Mouse (Mus musculus): ENCODE measurements around the gene Psmf1. TPM values are rescaled to one million over a fixed set of nuclear protein-coding genes. Genes with fewer than 3 reads are reported as not detected.
A peak's percentile ranks its signal among the peaks of the same experiment; 100 is the strongest.

Psmf1 gene
- polyA plus RNA-seq, 1 experiment from 2014 or later: 44.3 TPM

DNA sequence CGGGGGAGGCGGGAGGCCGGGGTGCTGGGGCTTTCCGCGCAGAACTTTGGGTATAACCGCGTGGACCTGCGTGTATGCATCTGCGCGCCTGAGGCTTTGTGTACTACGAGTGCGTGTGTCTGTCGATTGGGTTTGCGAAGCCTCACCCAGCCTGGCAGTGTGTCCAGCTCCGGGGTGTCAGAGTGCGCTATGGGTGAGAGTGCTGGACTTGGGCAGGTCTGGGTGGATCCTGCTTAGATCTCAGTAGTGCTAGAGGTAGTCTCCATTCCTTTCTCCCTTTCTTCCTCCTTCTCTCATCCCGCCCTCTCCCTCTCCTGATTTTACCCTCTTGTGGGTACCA, 41.2 kb downstream of the Psmf1 start:
- 2% methylated on average over 16 of the region's 17 CpGs for WGBS (ENCODE audit: insufficient replicate concordance)
- Histone ChIP-seq H3K4me1 (ENCODE audit: control insufficient read depth, low read depth, low read length) (no peaks in the 10 kb centered on the region; the same call in 1 of the 2 replicates), H3K4me2 (ENCODE audit: low read depth, low read length) (peak overlapping the region; percentile 72), H3K9ac (ENCODE audit: low read depth, low read length) (no peak overlapping the region), H3K27me3 (ENCODE audit: control insufficient read depth, insufficient read depth, low read depth, low read length) (peaks cover 47% of the 10 kb centered on the region), H3K9me3 (replicated peaks; ENCODE audit: control insufficient read depth, low read length) (no peaks in the 10 kb centered on the region), H3K4me3 (ENCODE audit: low read depth, low read length) (peak overlapping the region; percentile 48), H3K36me3 (ENCODE audit: control insufficient read depth, insufficient read depth) (no peaks in the 10 kb centered on the region), H3K27ac (ENCODE audit: low read length) (no peak overlapping the region)
- peak; percentile 32 for ATAC-seq (ENCODE audit: low read depth)

DNA sequence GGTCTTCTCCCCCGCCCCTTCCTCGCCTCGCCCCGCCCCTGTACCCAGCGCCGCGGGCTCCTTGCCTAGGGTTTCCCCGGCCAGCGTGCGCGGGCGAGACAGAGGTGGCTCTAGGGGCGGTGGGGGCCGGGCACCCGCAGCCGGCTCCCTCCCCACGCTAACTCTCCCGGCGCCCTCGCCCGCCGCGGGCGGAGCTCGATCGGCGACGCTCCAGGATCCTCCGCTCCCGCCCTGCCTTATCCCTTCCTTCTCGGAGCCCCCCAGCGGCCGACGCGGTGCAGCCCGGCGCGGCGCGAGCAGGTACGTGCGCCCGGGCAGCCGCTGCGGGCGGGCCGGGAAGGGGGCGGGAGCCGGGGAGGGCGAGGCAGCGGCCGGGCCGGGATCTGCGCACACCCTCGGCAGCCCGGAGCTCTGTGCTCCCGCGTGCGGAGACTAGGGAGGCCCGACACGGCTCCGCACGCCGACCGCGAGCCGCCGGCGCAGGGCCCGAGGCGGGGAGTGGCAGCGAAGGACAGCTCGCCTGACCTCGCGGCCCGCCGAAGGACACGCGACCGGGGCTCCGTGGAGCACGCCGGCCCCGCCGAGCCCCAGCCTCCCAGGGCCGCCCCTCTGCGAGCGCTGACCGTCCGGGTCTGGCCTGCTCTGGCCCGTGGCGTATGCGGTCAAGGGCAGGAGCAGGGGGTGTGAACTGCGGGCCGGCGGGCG, 41.7 kb downstream of the Psmf1 start:
- Histone ChIP-seq H3K36me3 (ENCODE audit: control insufficient read depth, insufficient read depth) (no peaks in the 10 kb centered on the region), H3K9me3 (replicated peaks; ENCODE audit: control insufficient read depth, low read length) (no peaks in the 10 kb centered on the region), H3K4me1 (ENCODE audit: control insufficient read depth, low read depth, low read length) (no peaks in the 10 kb centered on the region; the same call in 1 of the 2 replicates), H3K4me2 (ENCODE audit: low read depth, low read length) (peak overlapping the region; percentile 72), H3K27me3 (ENCODE audit: control insufficient read depth, insufficient read depth, low read depth, low read length) (peaks cover 47% of the 10 kb centered on the region), H3K9ac (ENCODE audit: low read depth, low read length) (no peak overlapping the region), H3K27ac (ENCODE audit: low read length) (no peak overlapping the region), H3K4me3 (ENCODE audit: low read depth, low read length) (peak overlapping the region; percentile 48)
- peak; percentile 49 for ATAC-seq (ENCODE audit: low read depth)
- WGBS (ENCODE audit: insufficient replicate concordance): under 1% methylated on average over 71 of the region's 97 CpGs

DNA sequence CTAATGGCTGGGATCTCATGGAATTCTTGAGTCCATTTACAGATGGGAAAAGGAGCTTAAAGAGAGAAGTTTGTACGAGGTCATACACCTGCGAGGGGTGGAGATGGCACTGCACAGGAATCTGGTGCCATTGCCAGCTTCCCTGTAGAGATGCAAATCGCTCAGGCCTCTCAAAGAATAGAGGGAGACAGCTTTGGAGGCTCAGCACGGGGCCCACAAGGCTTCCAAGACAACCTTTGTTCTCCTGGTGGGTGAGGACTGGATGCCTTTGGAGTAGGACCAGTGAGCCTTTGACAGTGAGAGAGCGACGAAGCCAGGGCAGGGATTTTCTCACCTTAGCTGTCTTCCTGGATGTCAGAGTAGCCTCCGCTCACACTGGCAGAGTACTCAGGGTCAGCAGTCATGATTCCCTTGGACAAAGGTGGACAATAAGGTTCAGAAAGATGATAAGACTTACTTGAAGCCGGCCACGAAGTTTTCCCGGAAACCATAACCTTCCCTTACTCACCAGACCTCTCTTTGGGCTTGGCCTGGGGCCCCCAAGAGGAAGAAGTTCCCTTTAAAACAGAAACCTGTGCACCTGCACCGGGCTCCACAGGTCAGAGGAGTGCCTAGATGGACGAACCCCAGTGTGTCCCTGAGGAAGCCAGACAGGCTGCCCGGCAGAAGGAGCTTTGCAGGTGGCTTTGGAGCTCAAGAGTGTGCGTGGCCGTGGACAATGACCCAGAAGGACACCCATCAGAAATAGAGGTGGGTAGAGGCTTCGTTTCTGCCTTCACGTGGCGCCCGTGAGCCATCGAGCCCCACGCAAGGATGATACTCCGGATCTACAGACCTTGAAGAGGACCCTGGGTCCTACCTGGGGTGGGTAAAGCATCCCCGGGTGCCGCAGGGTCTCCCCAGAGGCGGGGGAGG, 42.5 kb downstream of the Psmf1 start, which contains the start of gene Tmem74b:
TSS of gene Tmem74b (plus strand) at position 778 of the 915 bp plus-strand sequence.
- 5% methylated on average over 25 of the region's 25 CpGs for WGBS (ENCODE audit: insufficient replicate concordance)
- Histone ChIP-seq H3K36me3 (ENCODE audit: control insufficient read depth, insufficient read depth) (no peaks in the 10 kb centered on the region), H3K4me1 (ENCODE audit: control insufficient read depth, low read depth, low read length) (no peaks in the 10 kb centered on the region; the same call in 1 of the 2 replicates), H3K9ac (ENCODE audit: low read depth, low read length) (no peak within 1 kb of the TSS), H3K27me3 (ENCODE audit: control insufficient read depth, insufficient read depth, low read depth, low read length) (peaks cover 47% of the 10 kb centered on the region), H3K4me2 (ENCODE audit: low read depth, low read length) (peak within 1 kb of the TSS; percentile 72), H3K9me3 (replicated peaks; ENCODE audit: control insufficient read depth, low read length) (no peaks in the 10 kb centered on the region), H3K4me3 (ENCODE audit: low read depth, low read length) (peak within 1 kb of the TSS; percentile 48), H3K27ac (ENCODE audit: low read length) (no peak within 1 kb of the TSS)
- ATAC-seq (ENCODE audit: low read depth): no peak

DNA sequence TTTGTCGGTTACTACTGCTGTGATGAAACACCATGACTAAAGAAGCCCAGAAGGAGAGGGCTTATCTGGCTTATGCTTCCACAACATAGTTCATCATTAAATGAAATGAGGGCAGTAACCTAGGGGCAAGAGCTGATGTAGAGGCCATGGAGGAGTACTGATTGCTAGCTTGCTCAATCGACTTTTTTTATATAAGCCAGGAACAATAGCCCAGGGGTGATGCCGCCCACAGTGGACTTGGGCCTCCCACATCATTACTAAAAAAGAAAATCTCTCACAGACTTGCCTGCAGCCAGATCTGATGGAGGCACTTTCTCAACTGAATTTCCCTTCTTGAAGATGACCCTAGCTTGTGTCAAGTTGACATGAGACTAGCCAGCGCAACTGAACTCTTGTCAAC, 61.0 kb downstream of the Psmf1 start:
- no peaks in the 10 kb centered on the region for H3K27me3 ChIP-seq (ENCODE audit: control insufficient read depth, insufficient read depth, low read depth, low read length)
- H3K4me3 ChIP-seq (ENCODE audit: low read depth, low read length): no peak overlapping the region
- 64% methylated on average over 4 of the region's 4 CpGs for WGBS (ENCODE audit: insufficient replicate concordance)
- H3K36me3 ChIP-seq (ENCODE audit: control insufficient read depth, insufficient read depth): no peaks in the 10 kb centered on the region
- ATAC-seq (ENCODE audit: low read depth): no peak
- no peaks in the 10 kb centered on the region for H3K9me3 ChIP-seq (replicated peaks; ENCODE audit: control insufficient read depth, low read length)
- H3K4me1 ChIP-seq (ENCODE audit: control insufficient read depth, low read depth, low read length): no peaks in the 10 kb centered on the region
- H3K27ac ChIP-seq (ENCODE audit: low read length): no peak overlapping the region
- H3K9ac ChIP-seq (ENCODE audit: low read depth, low read length): no peak overlapping the region
- no peak overlapping the region for H3K4me2 ChIP-seq (ENCODE audit: low read depth, low read length)

DNA sequence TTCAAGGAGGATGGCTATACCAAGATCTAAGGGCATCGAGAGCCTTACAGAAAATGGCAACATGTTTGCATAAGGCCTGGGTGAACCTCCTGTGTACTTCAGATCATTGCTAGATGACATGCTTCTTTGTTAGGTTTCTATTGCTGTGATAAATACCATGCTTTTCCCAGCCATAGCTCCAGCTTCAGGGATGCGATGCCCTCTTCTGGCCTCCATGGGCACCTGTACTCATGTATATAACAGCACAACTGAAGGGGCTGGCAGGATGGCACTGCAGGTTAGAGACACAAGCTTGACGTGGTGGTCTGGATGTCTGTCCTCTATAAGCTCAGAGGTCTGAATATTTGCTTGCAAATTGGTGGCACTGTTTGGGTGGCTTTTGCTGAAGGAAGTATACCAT, 61.6 kb downstream of the Psmf1 start:
- no peak overlapping the region for H3K9ac ChIP-seq (ENCODE audit: low read depth, low read length)
- 47% methylated on average over 3 of the region's 3 CpGs for WGBS (ENCODE audit: insufficient replicate concordance)
- H3K27me3 ChIP-seq (ENCODE audit: control insufficient read depth, insufficient read depth, low read depth, low read length): no peaks in the 10 kb centered on the region
- no peaks in the 10 kb centered on the region for H3K9me3 ChIP-seq (replicated peaks; ENCODE audit: control insufficient read depth, low read length)
- H3K4me2 ChIP-seq (ENCODE audit: low read depth, low read length): no peak overlapping the region
- no peak overlapping the region for H3K4me3 ChIP-seq (ENCODE audit: low read depth, low read length)
- no peak for ATAC-seq (ENCODE audit: low read depth)
- H3K4me1 ChIP-seq (ENCODE audit: control insufficient read depth, low read depth, low read length): no peaks in the 10 kb centered on the region
- no peaks in the 10 kb centered on the region for H3K36me3 ChIP-seq (ENCODE audit: control insufficient read depth, insufficient read depth)
- no peak overlapping the region for H3K27ac ChIP-seq (ENCODE audit: low read length)

DNA sequence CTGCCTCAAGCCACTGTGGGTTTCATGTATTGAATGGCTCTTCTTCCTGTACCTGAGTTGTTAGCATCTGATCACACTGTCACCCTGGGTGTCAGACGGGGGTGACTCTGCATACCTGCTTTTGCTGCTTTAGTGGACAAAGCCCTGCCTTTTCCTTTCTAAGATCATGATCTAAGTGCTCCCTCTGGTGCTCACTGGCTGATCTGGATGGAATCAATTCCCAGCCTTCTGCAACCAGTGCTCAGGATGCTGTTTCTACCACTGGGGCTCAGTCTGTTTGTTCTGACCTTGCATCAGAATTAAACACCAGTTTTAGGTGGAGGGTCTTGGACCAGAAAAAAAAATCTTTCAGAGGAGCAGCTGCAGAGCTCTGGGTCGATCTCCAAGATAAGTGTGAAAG, 67.8 kb downstream of the Psmf1 start:
- no peak overlapping the region for H3K27ac ChIP-seq (ENCODE audit: low read length)
- no peaks in the 10 kb centered on the region for H3K9me3 ChIP-seq (replicated peaks; ENCODE audit: control insufficient read depth, low read length)
- ATAC-seq (ENCODE audit: low read depth): no peak
- H3K4me3 ChIP-seq (ENCODE audit: low read depth, low read length): no peak overlapping the region
- no peaks in the 10 kb centered on the region for H3K36me3 ChIP-seq (ENCODE audit: control insufficient read depth, insufficient read depth)
- WGBS (ENCODE audit: insufficient replicate concordance): 34% methylated on average over 2 of the region's 2 CpGs
- H3K9ac ChIP-seq (ENCODE audit: low read depth, low read length): no peak overlapping the region
- no peaks in the 10 kb centered on the region for H3K4me1 ChIP-seq (ENCODE audit: control insufficient read depth, low read depth, low read length)
- H3K4me2 ChIP-seq (ENCODE audit: low read depth, low read length): no peak overlapping the region
- H3K27me3 ChIP-seq (ENCODE audit: control insufficient read depth, insufficient read depth, low read depth, low read length): no peaks in the 10 kb centered on the region

DNA sequence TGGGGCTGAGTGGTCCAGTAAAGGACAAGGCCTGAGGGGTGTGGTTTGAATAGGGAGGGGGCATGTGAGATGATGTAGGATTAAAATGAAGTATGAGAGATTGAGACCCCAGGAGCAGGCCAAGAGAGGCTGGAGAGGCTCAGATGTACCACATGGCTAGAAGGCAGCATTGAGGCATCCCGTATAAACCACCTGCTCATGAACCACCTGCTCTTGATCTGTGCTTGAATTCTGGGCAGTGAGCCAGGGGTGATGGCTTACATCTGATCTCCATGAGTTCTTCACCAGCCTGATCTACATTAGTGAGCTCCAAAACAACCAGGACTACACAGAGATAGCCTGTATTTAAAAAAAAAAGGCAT, 73.0 kb downstream of the Psmf1 start:
- ATAC-seq (ENCODE audit: low read depth): no peak
- Histone ChIP-seq H3K4me3 (ENCODE audit: low read depth, low read length) (no peak overlapping the region), H3K36me3 (ENCODE audit: control insufficient read depth, insufficient read depth) (no peaks in the 10 kb centered on the region), H3K4me2 (ENCODE audit: low read depth, low read length) (no peak overlapping the region), H3K9ac (ENCODE audit: low read depth, low read length) (no peak overlapping the region), H3K27me3 (ENCODE audit: control insufficient read depth, insufficient read depth, low read depth, low read length) (no peaks in the 10 kb centered on the region; the same call in 1 of the 2 replicates), H3K27ac (ENCODE audit: low read length) (no peak overlapping the region), H3K4me1 (ENCODE audit: control insufficient read depth, low read depth, low read length) (no peaks in the 10 kb centered on the region), H3K9me3 (replicated peaks; ENCODE audit: control insufficient read depth, low read length) (no peaks in the 10 kb centered on the region)
- WGBS (ENCODE audit: insufficient replicate concordance): 62% methylated on average over 1 of the region's 1 CpGs

DNA sequence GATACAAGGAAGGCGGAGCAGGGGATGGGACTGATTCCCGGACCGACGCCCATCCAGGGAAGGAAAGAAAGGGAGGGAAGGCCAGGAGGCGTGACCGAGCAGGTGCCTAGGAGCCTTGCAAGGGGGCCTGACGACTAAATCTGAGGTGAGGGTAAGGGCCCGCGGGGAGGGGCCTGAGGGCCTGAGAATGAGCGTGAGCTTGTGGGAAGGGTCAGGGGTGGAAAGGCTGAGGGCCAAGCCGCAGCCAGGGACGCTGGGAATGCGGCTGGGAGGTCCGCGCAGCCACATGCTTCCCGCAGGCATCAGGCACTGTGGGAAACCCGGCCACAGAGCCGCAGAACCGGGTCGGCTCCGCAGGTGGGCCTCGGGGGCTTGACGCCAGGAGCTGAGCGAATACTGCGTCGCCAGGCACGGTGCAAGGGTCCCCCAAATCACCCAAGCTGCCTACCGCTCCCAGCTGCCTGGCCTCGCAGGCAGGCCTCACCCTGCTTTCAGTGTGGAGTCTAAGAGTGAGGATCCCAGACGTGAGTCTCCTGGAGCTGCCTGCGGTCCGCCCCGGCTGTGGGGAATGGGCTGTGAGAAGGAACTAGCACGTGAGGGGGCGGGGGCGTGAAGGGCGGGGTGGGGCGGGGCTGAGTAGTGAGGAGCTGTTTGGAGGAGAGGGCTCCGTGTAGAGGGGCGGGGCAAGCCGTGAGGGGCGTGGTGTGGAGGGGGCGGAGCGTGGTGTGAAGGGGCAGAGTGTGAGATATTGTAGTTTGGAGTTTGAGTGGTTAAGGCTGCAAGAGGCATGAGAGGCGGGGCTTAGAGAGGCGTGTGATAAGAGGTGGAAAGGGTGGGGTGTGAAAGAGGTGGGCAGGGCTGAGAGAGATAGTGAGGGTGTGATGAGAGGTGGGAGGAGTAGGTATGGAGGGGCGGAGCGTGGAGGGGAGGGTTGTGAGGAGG, 73.7 kb downstream of the Psmf1 start:
- WGBS (ENCODE audit: insufficient replicate concordance): 37% methylated on average over 42 of the region's 48 CpGs
- Histone ChIP-seq H3K9ac (ENCODE audit: low read depth, low read length) (no peak overlapping the region), H3K4me1 (ENCODE audit: control insufficient read depth, low read depth, low read length) (no peaks in the 10 kb centered on the region), H3K27me3 (ENCODE audit: control insufficient read depth, insufficient read depth, low read depth, low read length) (no peaks in the 10 kb centered on the region; the same call in 1 of the 2 replicates), H3K27ac (ENCODE audit: low read length) (no peak overlapping the region), H3K4me2 (ENCODE audit: low read depth, low read length) (no peak overlapping the region), H3K4me3 (ENCODE audit: low read depth, low read length) (no peak overlapping the region), H3K36me3 (ENCODE audit: control insufficient read depth, insufficient read depth) (no peaks in the 10 kb centered on the region), H3K9me3 (replicated peaks; ENCODE audit: control insufficient read depth, low read length) (no peaks in the 10 kb centered on the region)
- peak; percentile 66 for ATAC-seq (ENCODE audit: low read depth)

Data from liver, embryonic 16.5 days (tissue).